Mouse (Mus musculus) thymus, postnatal 36 days (tissue): ENCODE measurements around the gene Serhl.

Experiments
- DNase-seq, 2 experiments: peaks; one replicate each; pipeline ENCODE4 v3.0.0; 2022; ENCODE audit warnings: mixed read lengths in 2 of 2

The Serhl gene

DNA sequence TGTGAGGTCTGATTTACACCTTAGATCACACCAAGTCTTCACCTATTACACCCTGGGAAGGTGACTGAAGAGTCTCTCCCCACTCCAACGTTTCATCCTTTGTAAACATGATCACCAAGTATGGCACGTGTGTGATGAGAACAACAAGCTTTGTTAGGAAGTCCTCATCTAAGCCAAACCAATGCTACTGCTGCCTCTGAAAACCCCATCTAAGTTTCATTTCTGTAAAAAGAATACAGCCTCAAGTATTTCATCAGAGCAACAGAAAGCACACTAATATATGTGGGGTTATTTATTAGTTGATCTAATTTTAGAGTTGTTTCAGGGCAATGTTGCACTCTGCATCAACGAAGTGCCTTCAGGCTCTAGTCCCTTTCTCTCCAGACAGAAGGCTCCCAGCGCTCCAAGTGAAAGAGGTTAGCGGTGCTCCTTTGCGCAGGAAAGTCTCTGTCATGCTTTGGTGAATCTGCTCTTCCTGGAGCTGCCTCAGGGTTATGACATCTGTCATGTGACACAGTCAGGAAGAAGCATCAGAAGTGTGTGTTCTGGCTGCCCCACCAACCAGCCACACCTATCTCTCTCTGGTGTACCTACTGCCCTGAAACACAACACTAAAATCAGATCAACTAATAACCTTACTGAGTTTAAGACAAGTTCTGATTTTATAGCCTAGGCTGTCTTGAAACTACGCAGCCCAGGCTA is 40.4 kb downstream of the Serhl start:
- no peak for DNase-seq

GRCm38 (mm10) chr15:83134671-83135070 is 45.4 kb downstream of the Serhl start:
- DNase-seq: no peak

DNA sequence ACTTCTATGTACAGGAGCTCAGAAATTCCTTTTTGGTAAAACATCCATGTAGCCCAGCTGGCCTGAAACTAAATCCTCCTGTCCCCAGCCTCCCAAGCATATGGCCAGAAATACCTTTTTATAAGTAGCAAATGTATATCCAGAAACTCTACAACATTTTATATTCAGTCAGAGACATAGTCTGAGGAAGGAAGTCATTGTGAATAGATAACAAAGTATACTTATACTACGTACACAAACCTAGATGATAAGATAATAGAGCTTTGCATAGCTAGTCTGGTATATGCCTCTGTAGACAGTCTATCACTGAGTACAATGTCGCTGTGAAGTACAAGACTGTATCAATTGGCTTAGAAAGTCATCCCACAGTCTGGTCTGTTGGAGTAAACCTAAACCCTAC is 46.3 kb downstream of the Serhl start:
- no peak for DNase-seq

- no peak for DNase-seq
Observed at GRCm38 (mm10) chr15:83142861-83143260, 53.6 kb downstream of the Serhl start.

DNA sequence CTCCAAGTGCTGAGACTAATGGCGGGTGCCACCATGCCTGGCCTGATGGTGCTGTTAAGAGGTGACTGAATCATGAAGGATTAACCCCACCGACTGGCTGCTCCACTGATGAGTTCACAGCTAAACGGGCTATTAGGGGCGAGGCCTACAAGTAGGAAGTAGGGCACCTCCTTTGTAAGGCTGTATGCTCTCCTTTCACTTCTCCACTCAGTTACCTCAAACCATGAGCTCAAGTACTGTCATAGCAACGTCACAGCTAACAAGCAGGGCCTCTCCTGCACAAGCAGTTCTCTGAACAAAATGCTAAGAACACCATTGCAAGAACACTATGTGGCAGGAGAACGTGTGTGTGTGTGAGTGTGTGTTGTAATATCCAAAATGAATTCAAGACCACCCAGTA is 56.2 kb downstream of the Serhl start:
- no peak for DNase-seq

DNA sequence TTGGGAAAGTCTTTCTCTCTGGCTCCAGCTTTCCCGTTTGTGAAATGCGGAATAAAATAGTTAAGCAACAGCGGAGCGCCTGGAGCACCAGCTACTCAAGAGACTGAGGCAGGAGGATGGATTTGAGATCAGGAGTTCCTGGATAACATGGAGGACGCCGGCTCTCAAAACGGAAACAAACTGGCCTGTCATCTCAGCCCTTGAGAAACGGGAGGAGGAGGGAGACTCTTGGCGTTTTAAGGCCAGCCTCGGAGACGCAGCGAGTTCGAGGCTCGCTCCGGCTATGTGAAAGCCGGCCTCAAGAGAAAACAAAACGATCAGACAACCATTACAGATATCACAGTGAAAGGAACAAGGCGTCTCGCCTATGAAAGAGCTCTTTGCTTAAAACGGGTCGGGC is 59.1 kb downstream of the Serhl start:
- DNase-seq: no peak

GRCm38 (mm10) chr15:83148801-83149195 is 59.5 kb downstream of the Serhl start:
- DNase-seq: no peak

GRCm38 (mm10) chr15:83149196-83150072 is 60.1 kb downstream of the Serhl start, which contains the start of gene Poldip3:
Poldip3 (minus strand) TSS chr15:83149384.
- DNase-seq: peak; percentile 97 to 98

DNA sequence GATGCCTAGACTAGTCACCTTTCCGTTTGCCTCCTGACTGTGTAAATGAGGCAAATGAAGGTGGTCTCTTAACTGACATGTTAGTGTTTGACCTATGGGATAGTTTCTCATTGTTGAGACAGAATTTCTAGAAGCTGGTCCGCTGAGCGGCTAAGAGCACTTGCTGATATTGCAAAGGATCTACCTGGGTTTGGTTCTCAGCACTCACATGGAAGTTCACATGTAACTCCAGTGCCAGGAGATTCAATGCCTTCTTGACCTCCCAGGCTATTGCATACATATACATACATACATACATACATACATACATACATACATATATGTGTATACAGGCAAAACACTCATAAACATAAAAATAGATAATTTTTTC is 60.8 kb downstream of the Serhl start:
- no peak for DNase-seq

DNA sequence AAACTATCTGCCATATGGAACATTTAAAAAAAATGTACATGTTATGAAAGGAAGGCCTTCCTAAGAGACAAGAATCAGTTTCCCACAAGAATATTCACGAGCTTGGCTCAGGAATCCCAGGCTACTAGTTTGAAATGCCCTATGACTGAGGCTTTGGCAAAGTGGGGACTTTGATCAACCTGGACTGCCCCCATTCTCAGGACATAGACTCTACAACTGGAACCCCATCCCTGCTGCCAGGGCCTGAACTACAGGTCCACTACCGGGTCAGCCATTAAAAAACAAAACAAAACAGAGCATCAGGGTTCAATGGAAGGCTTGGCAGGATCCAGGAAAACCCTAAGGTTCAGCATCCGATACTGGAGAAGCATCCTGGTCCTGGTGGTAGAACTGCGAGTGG is 61.4 kb downstream of the Serhl start:
- no peak for DNase-seq

DNA sequence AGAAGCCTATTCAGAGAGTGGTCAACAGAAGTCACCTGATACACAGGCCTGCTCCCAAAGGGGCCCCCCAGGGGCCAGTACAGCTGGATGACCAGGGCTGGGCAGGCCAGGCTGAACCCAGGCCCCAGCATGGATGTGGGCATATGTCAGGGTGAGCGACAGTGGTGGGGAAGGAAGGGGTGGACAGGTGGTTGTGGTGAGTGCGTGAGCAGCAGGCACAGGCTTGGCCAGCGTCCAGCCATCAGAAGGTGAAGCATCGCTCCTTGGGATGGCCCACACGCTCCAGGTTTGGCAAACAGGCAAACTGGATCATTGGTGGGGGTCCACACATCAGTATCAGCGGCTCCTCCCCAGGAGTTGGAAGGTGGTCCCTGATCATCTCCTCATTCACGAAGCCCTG is 65.0 kb downstream of the Serhl start:
- no peak for DNase-seq

- no peak for DNase-seq
Observed at GRCm38 (mm10) chr15:83155672-83156419, 66.5 kb downstream of the Serhl start.

- peak; percentile 49 to 56 for DNase-seq
Observed at GRCm38 (mm10) chr15:83156929-83157666, 67.8 kb downstream of the Serhl start.

DNA sequence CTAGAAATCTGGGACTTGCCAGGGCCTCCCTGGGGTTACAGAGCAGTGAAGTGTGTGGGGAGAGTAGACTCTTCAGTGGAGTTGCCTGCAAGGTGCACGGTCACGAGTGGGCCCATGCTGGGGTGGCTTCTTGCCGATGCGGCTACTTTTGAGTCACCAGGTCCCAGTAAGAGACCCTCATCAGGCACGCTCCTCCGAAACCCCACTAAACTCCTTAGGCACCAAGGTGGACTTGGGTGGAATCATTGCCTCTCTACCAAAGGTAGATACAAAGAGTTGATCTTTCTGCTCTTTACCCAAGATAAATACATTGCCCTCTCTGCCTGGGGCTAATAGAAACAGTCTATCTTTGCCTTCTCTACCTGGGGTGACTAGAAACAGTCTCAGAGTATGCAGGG is 68.4 kb downstream of the Serhl start:
- no peak for DNase-seq

- no peak for DNase-seq
Observed at GRCm38 (mm10) chr15:83158587-83159160, 69.4 kb downstream of the Serhl start.

- no peak for DNase-seq
Observed at GRCm38 (mm10) chr15:83159823-83160222, 70.5 kb downstream of the Serhl start.

GRCm38 (mm10) chr15:83160561-83160960 is 71.3 kb downstream of the Serhl start:
- no peak for DNase-seq

- DNase-seq: no peak
Observed at GRCm38 (mm10) chr15:83161062-83161748, 71.9 kb downstream of the Serhl start.

DNA sequence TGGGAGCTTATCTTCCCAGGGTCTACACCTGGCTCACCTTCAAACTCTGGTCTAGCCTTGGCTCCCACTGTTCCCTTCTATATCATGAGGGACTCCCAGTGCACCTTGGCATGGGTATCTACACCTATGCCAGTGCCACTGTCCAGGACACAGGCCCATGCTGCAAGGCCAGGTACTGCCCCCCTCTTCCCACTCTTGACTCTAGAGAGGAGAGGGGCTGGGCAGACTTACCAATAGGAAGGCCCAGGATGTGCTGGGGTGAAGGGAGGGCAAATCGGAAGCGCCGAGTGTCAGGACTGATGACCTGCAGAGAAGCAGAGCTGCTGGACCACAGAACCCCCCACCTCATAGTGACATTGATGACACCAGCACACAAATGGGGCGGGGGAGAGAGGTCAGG is 72.7 kb downstream of the Serhl start:
- no peak for DNase-seq

DNA sequence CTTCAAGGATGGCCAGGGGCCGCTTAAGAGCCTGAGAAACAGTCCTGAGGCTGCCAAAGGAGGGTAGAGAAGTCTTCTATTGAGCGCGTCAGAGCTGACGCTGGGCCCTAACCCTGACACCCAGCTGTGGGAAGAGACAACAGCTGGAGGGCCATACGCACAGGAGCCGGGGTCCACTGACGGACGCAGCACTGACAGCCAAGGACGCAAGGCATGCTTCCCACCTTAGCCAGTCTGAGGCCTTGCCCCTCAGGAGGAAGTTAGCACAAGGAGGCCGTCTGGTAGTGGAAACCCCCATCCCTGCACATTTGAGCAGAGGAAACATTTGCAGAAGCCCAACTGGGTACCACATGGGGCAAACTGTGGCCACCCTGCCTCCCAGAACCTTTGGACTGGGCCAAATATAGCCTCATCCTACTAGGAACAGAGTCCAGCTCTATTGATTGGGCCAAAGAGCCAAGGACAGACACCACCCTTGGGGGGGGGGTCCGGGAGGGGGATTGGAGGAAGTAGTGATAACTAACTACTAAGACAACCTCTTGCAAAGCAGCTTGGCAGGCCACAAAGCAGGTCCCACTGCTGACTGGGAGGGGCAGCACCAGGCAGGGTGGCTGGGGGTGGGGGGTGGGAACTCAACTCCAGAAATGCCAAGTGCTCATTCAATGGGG is 73.6 kb downstream of the Serhl start:
- no peak for DNase-seq

DNA sequence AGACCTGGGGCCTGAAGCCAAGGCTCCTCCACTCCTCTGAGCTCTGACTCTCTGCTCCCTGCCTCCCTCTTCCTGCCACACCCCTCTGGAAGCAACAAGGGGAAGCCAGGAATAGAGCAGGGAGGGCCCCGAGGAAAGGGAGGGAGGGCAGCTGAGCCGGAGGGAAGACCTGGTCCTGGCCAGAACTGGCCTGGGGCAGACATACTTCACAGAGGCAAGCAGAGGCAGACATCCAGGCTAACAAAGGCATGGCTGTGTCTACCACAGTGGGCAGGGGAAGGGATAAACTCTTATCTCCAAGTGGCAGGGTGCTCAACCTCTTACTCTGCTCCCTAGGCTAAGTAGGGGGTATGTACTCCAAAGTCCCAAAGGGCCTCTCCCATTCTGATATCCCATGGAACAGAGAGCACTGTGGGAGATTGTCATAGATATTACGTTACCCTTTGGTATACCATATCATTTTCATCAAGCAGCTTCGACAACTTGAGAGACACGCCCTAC is 75.7 kb downstream of the Serhl start:
- no peak for DNase-seq
